Mouse (Mus musculus) cerebellum, postnatal 36 days (tissue): ENCODE measurements around the gene A930018P22Rik.
A peak's percentile ranks its signal among the peaks of the same experiment; 100 is the strongest.

Experiments
- DNase-seq, 2 experiments: peaks; one replicate each; pipeline ENCODE4 v3.0.0; 2021 to 2022; ENCODE audit warnings: mixed read lengths in 2 of 2

Gene A930018P22Rik

DNA sequence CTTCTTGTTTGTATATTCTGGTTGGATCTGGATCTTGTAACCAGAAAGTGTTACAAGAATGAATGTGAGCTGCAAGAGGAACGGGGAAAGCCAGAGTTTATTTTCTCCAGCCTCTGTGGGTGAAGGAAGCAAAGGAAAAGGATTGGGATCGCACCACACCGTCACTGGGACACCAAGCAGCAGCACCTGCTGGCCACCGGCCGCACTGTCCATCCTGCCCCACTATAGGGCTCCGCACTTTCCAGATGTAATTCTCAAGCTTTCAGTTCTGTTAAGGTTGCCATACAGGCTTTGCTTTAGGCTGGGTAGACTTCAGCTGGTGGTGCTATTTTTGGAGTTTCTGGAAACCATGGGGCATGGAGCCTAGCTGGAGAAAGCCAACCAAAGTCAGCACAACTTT, 2.3 kb upstream of the A930018P22Rik start:
- DNase-seq = no peak

DNA sequence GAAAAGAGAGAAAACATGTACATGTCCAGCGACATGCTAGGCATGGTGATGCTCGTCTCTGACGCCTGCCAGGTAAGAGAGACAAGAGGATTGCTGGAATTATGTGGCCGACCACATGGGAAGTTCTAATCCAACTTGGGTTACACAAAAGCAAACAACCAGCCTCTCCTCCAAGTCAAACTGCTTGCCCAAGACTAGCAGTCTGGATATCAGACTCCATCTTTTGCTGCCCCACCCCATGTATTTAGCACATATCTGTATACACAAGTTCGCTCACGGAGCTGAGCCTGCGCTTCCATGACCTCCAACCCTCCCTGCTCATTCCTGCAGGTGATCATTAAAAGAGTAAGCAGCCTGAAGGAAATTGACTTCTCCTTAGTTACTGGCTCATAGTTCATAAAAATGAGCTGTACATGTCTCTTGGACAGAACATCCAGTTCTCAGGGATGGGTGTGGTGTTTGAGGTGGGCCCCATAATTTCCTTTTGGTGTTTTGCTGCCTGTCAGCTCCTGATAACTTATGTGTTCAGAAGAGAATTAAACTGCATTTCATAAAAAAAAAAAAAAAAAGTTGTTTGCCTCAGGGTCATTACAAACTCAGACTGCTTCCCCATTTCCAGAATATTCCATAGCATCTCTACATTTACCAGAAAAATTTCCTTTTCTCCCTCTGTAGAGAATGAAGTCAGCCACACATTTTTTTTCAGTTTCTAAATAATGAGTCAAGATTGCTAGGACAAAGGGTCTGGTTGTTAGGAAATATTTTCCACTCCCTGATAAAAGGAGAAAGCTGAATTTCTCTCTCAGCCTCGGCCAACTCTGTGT, 676 bp upstream of the A930018P22Rik start:
- no peak for DNase-seq

DNA sequence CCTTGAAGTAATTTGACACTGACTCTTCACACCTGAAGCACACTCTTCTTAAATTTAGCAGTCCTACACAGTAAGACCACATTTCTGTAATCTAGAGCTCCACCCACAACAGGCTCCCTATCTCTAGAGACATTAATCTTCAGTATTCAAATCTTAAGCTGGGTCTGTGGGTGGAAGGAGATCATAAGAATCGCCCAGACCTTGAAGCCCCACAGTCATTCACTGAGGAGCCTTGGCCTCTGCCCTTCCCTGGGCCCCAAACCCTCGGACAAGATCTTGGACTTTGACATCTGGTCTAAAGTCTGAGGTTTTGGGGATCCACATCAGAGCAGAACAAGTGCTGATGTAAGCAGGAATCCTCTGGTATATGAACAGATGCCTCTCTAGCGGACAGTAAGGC, 971 bp downstream of the A930018P22Rik start:
- DNase-seq = no peak

DNA sequence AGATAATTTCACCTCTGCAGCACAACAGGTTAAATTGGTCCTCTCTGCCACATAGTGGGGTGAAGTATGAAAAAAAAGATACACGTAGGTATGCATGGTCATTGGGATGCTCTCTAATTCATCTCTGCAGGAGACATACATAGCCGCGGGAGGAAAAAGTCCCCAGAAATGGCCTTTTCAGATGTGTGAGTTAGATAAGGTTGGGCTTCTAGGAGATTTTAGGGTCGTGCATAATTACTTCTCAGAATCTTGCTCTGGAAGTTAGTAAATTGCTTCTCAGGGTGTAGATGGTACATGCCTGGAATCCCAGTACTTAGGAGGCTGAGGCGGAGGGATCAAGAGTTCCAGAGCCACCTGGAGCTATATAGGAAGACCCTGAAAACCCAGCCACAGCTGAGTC, 1.5 kb downstream of the A930018P22Rik start:
- DNase-seq = no peak

DNA sequence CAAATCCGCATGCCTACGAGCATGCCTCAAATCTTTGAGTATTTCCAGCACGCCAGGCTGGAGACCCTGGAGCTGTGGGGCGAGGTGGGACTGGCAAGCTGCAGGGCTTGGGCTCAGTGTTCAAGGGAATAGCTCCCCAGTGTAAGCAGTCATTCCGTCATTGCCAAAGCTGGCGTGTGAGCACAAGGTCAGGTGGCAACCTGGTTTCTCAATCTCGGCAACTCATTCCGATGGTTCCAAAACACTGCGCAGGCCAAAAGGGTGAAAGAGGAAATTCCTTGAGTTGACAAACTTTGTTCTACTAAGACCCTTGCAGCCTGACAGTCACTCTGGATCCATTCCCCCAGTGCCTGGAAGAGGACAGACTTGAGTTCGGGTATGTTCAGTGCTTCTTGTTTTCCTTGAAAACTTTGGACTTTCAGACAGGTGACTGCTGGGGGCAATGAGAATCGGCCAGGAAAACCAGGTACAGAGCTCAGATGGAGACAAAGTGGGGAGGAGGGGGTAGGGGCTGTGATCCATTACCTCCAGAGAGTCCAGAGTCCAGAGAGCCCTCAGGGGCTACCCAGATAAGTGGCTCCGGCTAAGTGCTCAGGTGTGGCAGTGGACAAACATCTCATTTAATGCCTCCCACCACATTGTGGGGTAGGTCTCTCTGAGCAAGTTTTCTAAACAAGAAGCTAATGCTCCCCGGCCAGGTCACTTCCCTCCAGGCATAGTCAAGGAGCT, 6.4 kb downstream of the A930018P22Rik start:
- DNase-seq = no peak

DNA sequence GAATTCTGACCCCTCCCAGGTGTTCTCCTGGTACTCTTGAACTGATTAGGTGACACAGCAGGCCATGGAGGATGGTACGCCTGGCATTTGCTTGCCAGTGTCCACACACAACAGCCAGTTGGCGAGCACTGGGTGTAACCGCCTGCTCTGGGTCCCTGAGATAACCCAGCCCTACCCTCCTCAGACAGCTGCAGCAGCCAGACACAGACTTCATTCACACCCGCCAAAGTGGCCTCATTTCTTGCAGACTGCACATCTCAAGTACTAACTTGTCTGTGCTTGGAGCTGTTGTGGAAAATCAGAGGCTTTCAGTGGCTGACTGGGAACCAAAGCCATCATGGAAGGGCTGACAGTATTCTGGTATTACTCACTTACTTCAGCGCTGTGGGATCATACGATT, 7.6 kb downstream of the A930018P22Rik start:
- no peak for DNase-seq

DNA sequence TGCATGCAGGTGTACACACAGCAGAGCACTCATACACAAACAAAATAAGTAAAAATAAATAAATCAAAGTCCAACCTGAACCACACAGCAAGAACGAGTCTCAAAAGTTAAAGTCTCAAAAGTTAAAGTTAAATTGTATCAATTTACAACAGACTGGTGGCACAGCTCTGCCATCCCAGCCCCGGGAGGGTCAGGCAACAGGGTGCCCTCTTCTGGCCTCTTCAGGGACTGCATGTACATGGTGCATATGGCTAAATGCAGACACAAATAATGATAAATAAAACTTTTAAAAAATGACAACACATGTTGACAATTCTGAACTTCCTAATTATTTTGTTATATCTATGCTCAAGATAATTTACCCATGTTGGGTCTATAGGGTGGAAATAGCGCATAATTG, 8.4 kb downstream of the A930018P22Rik start:
- DNase-seq = no peak

DNA sequence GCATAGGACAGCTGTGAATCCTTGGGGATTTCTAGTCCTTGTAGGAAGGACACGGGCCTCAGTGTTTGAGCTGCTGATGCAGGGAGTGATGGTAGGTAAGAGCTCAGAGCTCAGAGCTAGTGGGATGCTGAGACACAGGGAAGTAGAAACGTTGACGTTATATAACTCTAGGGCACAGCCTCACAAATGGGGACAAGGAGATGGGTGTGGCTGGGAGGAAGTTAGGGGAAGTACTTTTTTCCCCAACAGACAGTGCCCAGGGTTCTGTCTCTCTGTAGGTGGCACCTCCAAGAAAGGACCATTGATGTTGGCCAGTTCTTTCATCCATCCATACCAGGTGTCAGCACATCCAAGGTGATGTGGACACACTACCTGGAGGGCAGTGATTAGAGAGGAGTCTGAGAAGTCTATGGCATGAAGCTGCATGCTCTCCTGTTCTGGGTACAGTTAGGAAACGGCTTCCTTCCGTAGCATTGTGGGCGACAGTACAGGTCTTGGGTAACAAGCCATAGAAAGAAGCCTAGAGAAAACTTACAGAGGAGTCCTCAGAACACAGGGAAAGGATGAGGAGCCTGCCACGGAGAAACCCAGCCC, 9.8 kb downstream of the A930018P22Rik start:
- DNase-seq = no peak

DNA sequence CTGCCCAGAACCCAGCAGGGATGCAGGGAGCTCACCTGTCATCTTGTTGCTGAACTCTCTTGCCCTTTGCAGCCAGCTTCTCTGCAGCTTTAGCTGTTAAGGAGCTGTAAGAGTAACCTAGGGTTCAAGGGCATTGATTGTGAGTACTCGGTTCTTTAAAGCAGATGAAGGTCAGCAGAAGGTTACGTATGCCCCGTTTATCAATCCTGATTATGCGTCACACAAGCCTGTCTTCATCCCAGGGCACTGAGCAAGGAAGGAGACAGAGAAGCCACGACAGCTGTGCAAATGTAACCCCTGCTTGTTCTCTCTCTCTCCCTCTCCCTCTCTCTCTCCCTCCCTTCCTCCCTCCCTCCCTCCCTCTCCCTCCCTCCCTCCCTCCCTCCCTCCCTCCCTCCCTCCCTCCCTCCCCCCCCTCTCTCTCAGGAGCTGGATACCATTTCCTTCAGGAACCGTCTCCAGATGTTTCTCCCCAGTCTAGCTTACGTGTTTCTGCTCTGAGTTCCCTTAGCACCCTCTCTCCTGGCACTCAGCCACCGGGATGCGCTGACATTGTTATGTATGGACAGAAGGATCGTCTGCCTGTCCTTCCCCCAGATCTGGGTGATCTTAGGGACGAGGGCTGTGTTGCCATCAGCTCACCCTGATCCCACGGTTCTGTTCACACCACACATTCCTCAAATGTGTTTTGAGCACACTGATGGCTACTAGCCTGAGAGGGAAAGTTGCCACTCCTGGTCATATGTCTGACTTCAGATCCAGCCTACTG, 10.7 kb downstream of the A930018P22Rik start:
- no peak for DNase-seq

DNA sequence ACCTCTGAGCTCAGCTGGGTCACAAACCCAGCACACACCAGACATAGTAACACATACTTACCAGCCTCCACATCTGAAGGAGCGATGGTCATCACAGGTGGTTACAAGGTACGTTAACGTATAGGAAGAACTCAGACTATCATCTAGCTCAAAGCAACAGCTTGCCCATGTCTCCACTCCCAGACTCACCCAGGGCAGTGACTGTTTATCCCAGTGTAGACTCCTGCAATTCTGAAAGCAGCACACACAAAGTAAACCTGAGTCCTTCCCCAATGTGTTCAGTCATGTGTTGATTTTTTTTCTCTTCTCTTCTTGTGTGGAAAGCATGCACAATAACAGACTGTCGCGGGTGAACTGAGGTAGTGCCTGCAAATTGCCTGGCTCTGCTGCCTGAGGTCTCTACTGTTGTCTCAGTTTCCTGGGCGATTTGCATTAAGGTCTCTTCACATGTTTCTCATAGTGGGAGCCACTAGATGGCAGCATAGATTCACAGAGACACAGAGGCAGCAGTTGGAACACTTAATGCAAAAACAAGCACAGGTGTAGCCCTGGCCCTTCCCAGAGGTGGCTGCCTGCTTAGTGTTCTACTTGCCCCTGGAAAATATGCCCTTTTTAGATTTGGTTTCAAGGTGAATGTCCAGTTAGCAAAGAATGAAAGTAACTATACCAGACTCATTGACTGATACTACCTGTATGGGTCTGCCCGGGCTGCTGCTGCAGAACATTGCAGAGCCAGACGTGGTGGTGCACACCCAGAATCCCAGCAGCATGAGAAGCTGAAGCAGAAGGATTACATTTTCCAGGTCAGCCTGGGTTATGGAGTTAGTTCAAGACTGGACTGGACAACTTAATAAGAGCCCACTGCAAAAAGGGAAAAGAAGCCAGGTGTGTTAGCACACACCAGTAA, 11.8 kb downstream of the A930018P22Rik start:
- DNase-seq = peak; percentile 67 to 85

DNA sequence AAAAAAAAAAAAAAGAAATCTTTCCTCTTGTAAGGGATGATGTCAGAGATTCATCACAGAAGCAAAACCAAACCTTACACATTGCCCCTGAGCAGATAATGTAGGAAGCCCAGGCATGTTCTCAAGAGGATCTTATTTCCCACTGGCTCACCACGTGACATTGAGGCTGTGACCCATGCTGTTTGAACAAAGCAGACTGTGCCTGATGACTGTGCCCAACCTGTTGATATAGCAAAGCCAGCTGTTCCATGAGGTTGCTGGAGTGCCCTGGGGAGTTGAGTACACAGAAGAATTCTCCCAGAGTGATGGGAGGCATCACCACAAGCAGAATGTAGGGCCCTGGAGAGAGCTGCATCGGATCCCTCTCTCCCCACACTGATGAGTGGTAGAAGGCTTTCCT, 13.4 kb downstream of the A930018P22Rik start:
- DNase-seq = no peak

DNA sequence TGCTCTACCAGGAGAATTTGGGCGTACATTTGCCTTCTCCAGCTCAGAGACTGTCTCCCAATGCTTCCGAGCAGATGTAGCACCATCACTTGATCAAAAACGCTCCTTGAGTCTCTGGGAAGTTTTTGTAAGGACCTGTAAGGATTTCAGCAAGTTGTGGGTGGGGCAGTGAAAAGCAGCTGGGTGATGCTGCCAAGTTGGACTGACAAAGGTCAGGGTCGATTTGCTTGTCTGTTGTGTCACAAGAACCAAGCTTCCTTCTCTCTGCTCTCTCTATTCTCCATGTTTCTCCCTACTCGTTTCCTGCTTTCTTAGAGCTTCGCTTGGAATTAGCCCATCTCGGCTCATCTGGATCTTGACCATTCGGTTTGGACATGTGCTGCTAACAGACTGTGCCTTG, 19.6 kb downstream of the A930018P22Rik start:
- DNase-seq = no peak

DNA sequence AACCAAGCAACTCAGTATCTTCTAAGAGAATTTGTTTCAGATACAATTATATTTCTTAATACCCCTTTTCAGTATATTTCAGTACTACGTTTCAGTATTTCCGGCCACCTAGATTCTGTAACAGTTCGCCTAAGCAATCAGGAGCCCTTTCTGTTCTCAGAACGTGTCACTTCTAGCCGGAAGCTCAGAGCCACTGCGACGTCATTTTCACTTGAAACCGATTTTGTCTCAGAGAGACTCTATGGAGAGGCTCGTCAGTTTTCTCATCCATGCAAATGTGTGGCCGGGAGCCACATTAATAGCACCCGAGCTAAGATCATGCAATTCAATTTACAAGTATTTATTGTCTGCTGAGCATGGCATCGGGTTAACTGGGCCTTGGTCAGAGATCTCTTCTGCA, 21.4 kb downstream of the A930018P22Rik start:
- DNase-seq = no peak

DNA sequence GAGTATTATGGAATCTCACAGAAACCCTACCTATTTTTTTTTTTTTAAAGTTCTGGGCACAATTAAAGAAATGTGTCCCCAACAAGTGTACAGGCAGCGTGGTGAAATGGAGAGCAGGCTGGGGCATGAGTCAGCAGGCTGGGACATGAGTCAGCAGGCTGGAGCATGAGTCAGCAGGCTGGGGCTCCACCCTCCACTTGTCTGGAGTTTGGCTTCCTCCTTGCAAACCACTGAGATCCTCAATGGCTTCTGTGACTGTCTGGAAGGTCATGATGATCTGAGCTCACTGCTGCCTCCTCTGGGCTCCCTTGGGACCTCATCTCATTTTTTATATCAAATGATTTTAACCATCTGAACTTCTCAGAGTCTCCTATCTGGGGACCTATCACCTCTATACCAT, 23.4 kb downstream of the A930018P22Rik start:
- DNase-seq = peak in 1 of 2 experiments; percentile 26

DNA sequence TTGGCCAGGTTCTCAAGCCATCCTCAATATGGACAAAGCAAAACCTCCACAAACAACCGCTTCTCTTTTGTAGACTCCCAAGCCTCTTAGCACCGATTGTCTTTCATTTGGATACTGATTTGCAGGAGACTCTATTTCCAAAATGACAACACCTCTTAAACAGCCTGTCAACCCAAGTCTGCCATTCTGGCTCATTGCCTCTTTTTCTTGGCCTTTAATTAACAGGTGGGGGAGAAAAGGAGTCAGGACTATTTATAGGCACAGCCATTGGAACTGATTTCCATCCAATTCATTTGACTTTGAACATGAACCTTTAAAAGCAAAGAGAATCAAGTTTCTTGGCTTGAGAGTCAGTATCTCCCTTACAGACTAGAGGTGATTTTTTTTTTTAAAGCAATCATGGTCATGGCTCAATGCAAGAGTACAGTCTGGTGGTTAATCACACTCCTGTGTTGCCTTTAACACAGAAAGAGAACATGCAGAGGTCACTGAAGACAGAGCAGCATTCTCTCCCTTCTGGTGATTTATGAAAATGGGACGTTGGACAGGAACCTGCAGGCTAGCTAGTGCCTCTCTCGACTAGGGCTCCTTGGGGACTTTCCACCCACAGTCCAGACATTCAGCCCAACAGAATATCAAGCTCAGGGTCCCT, 25.5 kb downstream of the A930018P22Rik start:
- DNase-seq = peak in 1 of 2 experiments; percentile 18

DNA sequence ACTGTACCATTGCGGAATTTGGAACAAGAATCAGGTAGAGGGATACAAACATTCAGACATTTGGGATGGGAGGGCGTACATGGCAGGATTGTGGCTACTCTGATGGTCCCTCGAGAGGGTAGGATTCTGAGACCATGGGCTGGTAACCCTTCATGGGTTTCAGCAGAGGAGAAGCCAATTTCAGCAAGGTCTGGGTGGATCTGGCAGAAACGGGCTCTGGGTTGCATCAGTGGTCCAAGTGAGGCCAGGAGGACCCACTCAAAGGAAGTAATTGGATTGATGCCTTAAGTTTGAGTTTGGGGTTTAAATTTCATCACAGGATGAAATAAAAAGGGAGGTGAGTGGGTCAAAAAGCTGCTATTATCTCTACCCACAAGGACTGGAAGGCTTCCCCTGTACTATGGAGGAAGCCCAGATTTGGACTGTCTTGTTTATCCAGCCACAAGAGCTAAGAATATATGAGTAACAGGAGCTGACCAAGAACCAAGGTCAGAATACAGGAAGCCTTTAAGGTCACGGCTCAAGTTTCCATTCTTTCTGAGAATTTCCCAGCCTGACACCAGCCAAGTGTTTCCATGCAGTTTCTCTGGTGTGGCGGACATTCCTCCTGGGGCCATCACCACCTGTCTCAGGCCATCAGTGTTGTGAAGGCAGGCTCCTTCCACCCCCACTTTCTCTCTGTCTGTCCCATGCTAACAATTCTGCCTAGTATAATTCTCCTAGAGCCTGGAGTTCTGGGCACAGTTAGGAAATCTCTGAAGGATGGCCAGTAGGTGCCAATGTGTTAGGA, 28.2 kb downstream of the A930018P22Rik start:
- DNase-seq = peak; percentile 28 to 31

DNA sequence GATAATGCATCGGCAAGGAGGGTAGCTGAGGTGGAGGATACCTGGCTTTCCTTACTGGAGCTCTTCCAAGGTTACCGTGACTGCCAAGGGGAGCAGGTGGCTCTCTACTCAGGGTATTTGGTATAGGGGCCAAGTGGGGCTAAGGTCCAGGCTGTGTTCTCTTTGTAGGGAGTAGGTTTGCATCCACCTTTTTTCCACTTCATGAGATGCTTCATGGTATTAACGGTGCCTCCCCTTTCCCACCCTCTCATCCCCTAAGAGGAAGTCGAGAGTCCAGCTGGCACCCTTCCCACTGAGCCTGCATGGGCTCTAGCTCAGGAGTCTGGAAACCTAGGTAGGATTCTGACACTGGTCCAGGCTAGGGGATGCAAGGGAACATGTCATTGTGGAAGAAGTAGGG, 30.8 kb downstream of the A930018P22Rik start:
- DNase-seq = peak; percentile 86 to 88

DNA sequence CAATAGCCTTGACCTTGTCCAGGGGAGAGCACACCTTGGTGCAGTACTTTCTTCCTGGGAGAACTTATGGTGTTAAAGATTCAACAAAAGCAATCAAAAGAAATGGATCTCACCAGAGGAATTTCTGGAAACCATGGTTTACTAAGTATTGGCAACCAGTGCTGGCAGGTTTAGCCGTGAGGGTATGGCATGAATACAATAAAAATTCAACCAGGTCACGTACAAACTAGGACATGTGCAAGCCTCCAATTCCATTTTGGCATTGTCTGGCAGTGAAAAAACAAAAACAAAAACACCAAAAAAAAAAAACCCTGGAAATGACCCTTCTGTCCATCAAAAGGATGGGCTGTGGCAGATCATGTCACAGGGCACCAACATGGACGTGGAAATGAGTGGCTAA, 31.3 kb downstream of the A930018P22Rik start:
- DNase-seq = peak in 1 of 2 experiments; percentile 42

DNA sequence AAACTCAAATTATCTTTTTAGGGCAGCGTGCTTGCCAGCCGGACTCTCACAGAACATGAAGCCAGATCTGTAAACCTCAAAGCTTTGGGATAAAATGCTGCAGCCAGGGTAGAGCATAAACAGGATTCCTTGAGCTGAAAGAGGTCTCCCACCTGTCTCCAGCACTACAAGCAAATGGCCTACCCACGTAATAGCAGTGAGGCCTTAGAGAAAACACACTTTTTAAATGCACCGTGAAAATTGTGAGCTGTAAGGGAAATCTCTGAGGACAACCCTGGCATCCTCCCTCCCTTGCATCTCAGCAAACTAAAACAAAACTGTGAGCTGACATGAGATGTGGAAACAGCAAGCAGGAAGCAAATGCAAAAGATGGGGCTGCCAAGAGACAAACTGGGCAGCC, 35.3 kb downstream of the A930018P22Rik start:
- DNase-seq = no peak

DNA sequence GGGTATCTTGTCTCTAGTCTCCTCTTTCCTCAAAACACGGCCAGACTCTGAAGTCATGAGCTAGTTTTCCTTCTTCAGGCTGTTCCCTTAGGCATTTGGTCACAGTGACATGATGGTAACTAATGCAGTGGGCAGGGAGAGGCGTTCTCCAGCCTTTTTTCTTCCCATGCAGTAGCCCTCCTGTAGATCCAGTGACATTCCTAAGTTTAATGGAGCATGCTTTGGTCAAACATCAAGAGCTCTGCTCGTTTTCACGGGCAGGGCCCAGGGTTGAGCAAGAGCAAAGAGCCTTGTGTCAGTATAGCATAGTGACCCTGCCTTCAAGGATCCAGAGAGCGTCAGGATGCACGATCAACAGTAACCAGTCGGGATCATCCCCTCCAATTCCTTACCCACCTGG, 40.8 kb downstream of the A930018P22Rik start:
- DNase-seq = no peak
